Mouse (Mus musculus): ENCODE data around the gene Art3.

DNA sequence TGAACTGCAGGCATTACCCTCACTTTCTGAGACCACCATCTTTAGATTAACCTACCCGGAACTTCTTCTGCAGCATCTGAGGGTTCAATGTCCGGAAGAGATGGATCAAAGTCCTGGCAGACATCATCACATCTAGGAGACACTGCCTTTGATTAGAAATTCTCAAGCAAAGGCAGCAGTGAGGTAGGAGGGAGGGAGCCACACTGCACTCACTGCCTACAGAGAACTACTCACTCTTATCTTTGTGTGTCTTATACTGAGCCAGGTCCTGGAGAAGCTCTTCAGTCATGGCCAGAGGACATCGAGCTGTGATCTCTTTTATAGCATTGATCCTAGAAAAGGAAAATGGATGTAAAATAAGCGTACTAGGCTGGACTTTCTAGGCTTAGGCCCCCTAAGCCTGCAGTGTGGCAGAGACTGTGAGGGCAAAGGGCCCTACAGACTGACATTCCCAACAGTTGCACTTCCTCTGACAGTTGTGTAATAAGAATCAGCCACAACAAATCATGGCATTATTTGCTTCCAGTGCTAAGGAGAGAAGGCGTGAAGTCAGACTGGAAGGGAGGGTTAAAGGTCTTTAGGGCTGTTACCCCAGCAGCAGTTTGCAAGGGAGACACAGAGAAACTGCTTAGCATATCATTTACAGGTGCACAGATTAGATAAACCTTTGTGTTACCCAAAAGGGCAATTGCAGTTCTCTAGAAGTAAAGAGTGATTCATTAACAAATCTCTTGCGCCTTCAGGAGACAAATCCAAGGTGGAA lies 39.8 kb upstream of the Art3 start:
- TF ChIP-seq CTCF (IDR thresholded peaks at IDR 0.05; ENCODE audit: low read depth) (no peak), EP300 (IDR thresholded peaks at IDR 0.05; ENCODE audit: low read depth) (no peak)

Measured in liver, embryonic 14.5 days (tissue).